In the genomic region with DNA sequence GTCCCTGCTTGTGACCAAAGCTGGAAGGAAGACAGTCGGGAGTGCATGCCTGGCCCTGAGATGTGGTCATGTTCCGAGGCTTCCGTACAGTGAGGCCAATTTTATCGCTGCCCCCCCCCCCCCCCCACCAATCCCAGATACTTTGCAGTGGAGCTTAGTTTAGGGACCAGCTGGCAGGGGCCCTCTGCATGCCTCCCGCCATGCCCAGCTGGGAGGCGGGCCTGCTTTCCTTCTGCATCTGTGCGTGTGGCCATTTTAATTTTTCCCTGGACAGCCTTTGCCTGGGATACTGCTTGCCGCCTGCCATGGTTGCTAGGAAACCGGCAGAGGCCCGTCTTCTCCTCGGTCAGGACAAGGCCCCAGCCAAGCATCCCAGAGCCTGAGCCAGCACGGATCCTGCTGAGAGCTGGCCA, we compare ENCODE assay signal across 8 mouse cellular contexts.
DNase-seq lines count a peak whose midpoint lies in the region; ATAC-seq and TF ChIP-seq lines count a peak whose summit lies in the region.

No protein-coding gene starts in this region.

- H3K4me1 ChIP-seq in midbrain, postnatal 0 days (ENCODE audit: insufficient read depth, low read length) = peaks cover 16% of the 10 kb centered on the region; the same call in 1 of the 2 replicates

- H3K36me3 ChIP-seq in midbrain, postnatal 0 days (ENCODE audit: insufficient read depth, low read length) = no peaks in the 10 kb centered on the region

- no peaks in the 10 kb centered on the region for H3K9me3 ChIP-seq in midbrain, postnatal 0 days (ENCODE audit: low read length)

- H3K27me3 ChIP-seq in midbrain, postnatal 0 days (ENCODE audit: insufficient read depth, low read length) = no peaks in the 10 kb centered on the region

- ATAC-seq in frontal cortex, adult (ENCODE audit: low TSS enrichment) = peak; percentile 70
- ATAC-seq in midbrain, postnatal 0 days (ENCODE audit: low FRiP score) = peak; percentile 70; the same call in 1 of the 2 replicates

- no peak overlapping the region for H3K9ac ChIP-seq in midbrain, postnatal 0 days (replicated peaks; ENCODE audit: low read length, poor library complexity, severe bottlenecking)

- 13% methylated on average over 12 of the region's 12 CpGs for WGBS in midbrain, postnatal 0 days

- no peak for TF ChIP-seq CTCF in midbrain, postnatal 0 days (IDR thresholded peaks at IDR 0.05)

- peak; percentile 67 for DNase-seq in MN1 (ENCODE audit: low spot score)
- peak; percentile 23 for DNase-seq in cerebellum, adult 9-10 months
- DNase-seq in layer of hippocampus, adult 18-20 months (ENCODE audit: low spot score in 2 of 2) = peak; percentile 23 to 41
- peak; percentile 87 for DNase-seq in midbrain, postnatal 0 days (ENCODE audit: low spot score)
- DNase-seq in urinary bladder, adult 18-20 months (ENCODE audit: low spot score in 2 of 2) = no peak
- DNase-seq in adrenal gland, postnatal 4 days (ENCODE audit: low spot score in 2 of 2) = no peak
- DNase-seq in adrenal gland, postnatal 25 days = no peak

- peak overlapping the region; percentile 6; the same call in 1 of the 2 replicates for H3K4me2 ChIP-seq in midbrain, postnatal 0 days (ENCODE audit: low read depth, low read length, poor library complexity, severe bottlenecking)

- H3K27ac ChIP-seq in midbrain, postnatal 0 days (ENCODE audit: low read depth, low read length) = peak overlapping the region; percentile 58; the same call in 1 of the 2 replicates

- no peak overlapping the region for H3K4me3 ChIP-seq in midbrain, postnatal 0 days (ENCODE audit: low read depth, low read length)

Comparison
In these comparisons a context has a peak if more than half of its experiments do, and no peak if none do; other contexts are left out.
1. DNase-seq: peak in MN1 (single experiment), cerebellum, adult 9-10 months (single experiment), layer of hippocampus, adult 18-20 months (2 of 2) and midbrain, postnatal 0 days (single experiment); none in urinary bladder, adult 18-20 months (0 of 2), adrenal gland, postnatal 4 days (0 of 2) and adrenal gland, postnatal 25 days (single experiment).